Mouse (Mus musculus): Measurements from ENCODE around the gene 5830473C10Rik. TPM values are rescaled to one million over a fixed set of nuclear protein-coding genes. Genes with fewer than 3 reads are reported as not detected.

The 5830473C10Rik gene
- not detected in 4 replicates for total RNA-seq (2023; ENCODE audit: inconsistent age)

GRCm38 (mm10) chr5:90560743-90561142 is at the start of gene 5830473C10Rik:
Gene 5830473C10Rik, plus strand, starts transcription at chr5:90561107.

GRCm38 (mm10) chr5:90518356-90519100 is 42.4 kb upstream of the 5830473C10Rik start, which contains the start of gene Afm:
Gene Afm, plus strand, starts transcription at chr5:90518932.

GRCm38 (mm10) chr5:90640286-90641217 is 79.6 kb downstream of the 5830473C10Rik start, which contains the start of gene Rassf6:
Gene Rassf6, minus strand, starts transcription at chr5:90640657.

Other genes with a start within 250 kb of the 5830473C10Rik start
- gene Ankrd17, start 194.5 kb upstream of the 5830473C10Rik start, total RNA-seq (2023; ENCODE audit: inconsistent age), result 134 to 159 TPM (median 143 TPM) in 4 replicates
- gene Gm9958, start 193.9 kb upstream of the 5830473C10Rik start, total RNA-seq (2023; ENCODE audit: inconsistent age), result 3.5 to 5.0 TPM (median 4.0 TPM) in 4 replicates
- not detected in 4 replicates for gene Alb, start 100.2 kb upstream of the 5830473C10Rik start, total RNA-seq (2023; ENCODE audit: inconsistent age)
- gene Afp, start 70.4 kb upstream of the 5830473C10Rik start, total RNA-seq (2023; ENCODE audit: inconsistent age), result 2.8 to 5.1 TPM (median 3.6 TPM) in 4 replicates
- gene Afm, start 42.2 kb upstream of the 5830473C10Rik start, total RNA-seq (2023; ENCODE audit: inconsistent age), result not detected in 4 replicates
- gene Rassf6, start 79.5 kb downstream of the 5830473C10Rik start, total RNA-seq (2023; ENCODE audit: inconsistent age), result 2.4 to 4.6 TPM (median 3.2 TPM) in 4 replicates
- not detected in 4 replicates for gene Cxcl5, start 198.3 kb downstream of the 5830473C10Rik start, total RNA-seq (2023; ENCODE audit: inconsistent age)
- 2.0 to 2.9 TPM (median 2.7 TPM) in 4 replicates for gene Ppbp, start 207.4 kb downstream of the 5830473C10Rik start, total RNA-seq (2023; ENCODE audit: inconsistent age)
- gene Pf4, start 211.3 kb downstream of the 5830473C10Rik start, total RNA-seq (2023; ENCODE audit: inconsistent age), result 1.8 to 4.0 TPM in 2 of 4 replicates, not detected in the others
- not detected in 4 replicates for gene Cxcl3, start 225.0 kb downstream of the 5830473C10Rik start, total RNA-seq (2023; ENCODE audit: inconsistent age)
- not detected in 4 replicates for gene Cxcl15, start 233.4 kb downstream of the 5830473C10Rik start, total RNA-seq (2023; ENCODE audit: inconsistent age)

All from B cell, adult (primary cell).